Mouse (Mus musculus) spleen, adult 12 weeks (tissue): ENCODE results near the gene Gm10382.
"Not testable (repeated sequence)": the region's sequence is repeated elsewhere in the genome, so short reads cannot be mapped to it uniquely, and the experiment has no call there.

Source experiments
- DNase-seq: peaks from one replicate; pipeline ENCODE4 v3.0.0; 2022; ENCODE audit warnings: low spot score

Gm10382 gene

GRCm38 (mm10) chr5:125418636-125419035 is 29.5 kb downstream of the Gm10382 start:
- DNase-seq = no peak

GRCm38 (mm10) chr5:125419124-125419523 is 30.0 kb downstream of the Gm10382 start:
- no peak for DNase-seq

- no peak for DNase-seq
Observed at GRCm38 (mm10) chr5:125425698-125426276, 36.7 kb downstream of the Gm10382 start.

- no peak for DNase-seq
Observed at GRCm38 (mm10) chr5:125426343-125426742, 37.2 kb downstream of the Gm10382 start.

GRCm38 (mm10) chr5:125432324-125432723 is 43.2 kb downstream of the Gm10382 start:
- DNase-seq = not testable (repeated sequence)

- peak; percentile 88 for DNase-seq
Observed at GRCm38 (mm10) chr5:125433793-125434337, 44.7 kb downstream of the Gm10382 start, which contains the start of gene Dhx37. Gene Dhx37 (minus strand): TSS chr5:125434121.

GRCm38 (mm10) chr5:125434347-125434746 is 45.2 kb downstream of the Gm10382 start:
- not testable (repeated sequence) for DNase-seq
